Mouse (Mus musculus): ENCODE data around the gene Tmem11.
"Not testable (repeated sequence)": the region's sequence is repeated elsewhere in the genome, so short reads cannot be mapped to it uniquely, and the experiment has no call there.

Tmem11 gene

GRCm38 (mm10) chr11:60886986-60887385, 7.9 kb upstream of the Tmem11 start:
- in situ Hi-C loops (cut with MboI, MseI): not testable (repeated sequence)

- in situ Hi-C loops (cut with MboI, MseI): no loop called here
These were observed 3.3 kb upstream of the Tmem11 start for GRCm38 (mm10) chr11:60882386-60882785.

- in situ Hi-C loops (cut with MboI, MseI): no loop called here
These were observed 1.5 kb upstream of the Tmem11 start for GRCm38 (mm10) chr11:60880559-60880958.

GRCm38 (mm10) chr11:60879423-60879822, 351 bp upstream of the Tmem11 start:
- in situ Hi-C loops (cut with MboI, MseI): no loop called here

GRCm38 (mm10) chr11:60878056-60878612, 938 bp downstream of the Tmem11 start:
- in situ Hi-C loops (cut with MboI, MseI): no loop called here

- in situ Hi-C loops (cut with MboI, MseI): no loop called here
These were observed 6.0 kb downstream of the Tmem11 start for GRCm38 (mm10) chr11:60873101-60873500.

- in situ Hi-C loops (cut with MboI, MseI): no loop called here
These were observed 7.7 kb downstream of the Tmem11 start for GRCm38 (mm10) chr11:60871409-60871808.

GRCm38 (mm10) chr11:60869471-60869870, 9.6 kb downstream of the Tmem11 start:
- in situ Hi-C loops (cut with MboI, MseI): not testable (repeated sequence)

- in situ Hi-C loops (cut with MboI, MseI): no loop called here
These were observed 11.2 kb downstream of the Tmem11 start for GRCm38 (mm10) chr11:60867904-60868303.

- in situ Hi-C loops (cut with MboI, MseI): no loop called here
These were observed 11.6 kb downstream of the Tmem11 start for GRCm38 (mm10) chr11:60867456-60867855.

- in situ Hi-C loops (cut with MboI, MseI): no loop called here
These were observed 13.1 kb downstream of the Tmem11 start for GRCm38 (mm10) chr11:60866021-60866420.

- in situ Hi-C loops (cut with MboI, MseI): no loop called here
These were observed 14.2 kb downstream of the Tmem11 start for GRCm38 (mm10) chr11:60864916-60865315.

GRCm38 (mm10) chr11:60864166-60864565, 14.9 kb downstream of the Tmem11 start:
- in situ Hi-C loops (cut with MboI, MseI): no loop called here

- in situ Hi-C loops (cut with MboI, MseI): no loop called here
These were observed 15.9 kb downstream of the Tmem11 start for GRCm38 (mm10) chr11:60863196-60863595.

- in situ Hi-C loops (cut with MboI, MseI): no loop called here
These were observed 17.1 kb downstream of the Tmem11 start for GRCm38 (mm10) chr11:60861993-60862392.

- in situ Hi-C loops (cut with MboI, MseI): no loop called here
These were observed 22.5 kb downstream of the Tmem11 start for GRCm38 (mm10) chr11:60856587-60856986.

- in situ Hi-C loops (cut with MboI, MseI): no loop called here
These were observed 33.7 kb downstream of the Tmem11 start for GRCm38 (mm10) chr11:60845415-60845814.

- in situ Hi-C loops (cut with MboI, MseI): no loop called here
These were observed 35.7 kb downstream of the Tmem11 start for GRCm38 (mm10) chr11:60843412-60843811.

GRCm38 (mm10) chr11:60841467-60842200, 37.4 kb downstream of the Tmem11 start:
- in situ Hi-C loops (cut with MboI, MseI): no loop called here

- in situ Hi-C loops (cut with MboI, MseI): no loop called here
These were observed 41.2 kb downstream of the Tmem11 start for GRCm38 (mm10) chr11:60837644-60838406.

- in situ Hi-C loops (cut with MboI, MseI): no loop called here
These were observed 42.2 kb downstream of the Tmem11 start for GRCm38 (mm10) chr11:60836897-60837296.

GRCm38 (mm10) chr11:60830433-60831052, 48.5 kb downstream of the Tmem11 start, which contains the start of gene Dhrs7b:
Gene Dhrs7b (plus strand): TSS chr11:60830631.
- in situ Hi-C loops (cut with MboI, MseI): no loop called here

Measured in T-helper 1 cell (primary cell).